In the genomic region with DNA sequence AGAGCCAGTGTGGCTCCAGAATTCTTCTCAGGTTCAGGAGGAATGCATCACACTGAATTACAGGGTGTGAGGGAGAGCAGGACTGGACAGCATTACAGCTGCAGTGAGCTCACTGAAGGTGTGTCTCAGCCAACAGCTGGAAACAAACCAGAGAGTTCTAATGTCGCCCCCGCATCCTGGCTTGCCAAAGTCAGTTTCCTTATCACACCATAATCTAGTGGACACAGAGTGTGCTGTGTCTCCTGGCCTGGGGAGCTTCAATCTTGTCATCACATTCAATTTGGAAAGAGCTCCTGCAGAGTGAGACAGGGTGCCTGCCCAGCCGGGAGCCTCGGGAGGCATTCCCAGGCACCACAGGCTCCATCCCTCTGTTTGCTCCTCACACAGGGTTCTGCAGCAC, we compare ENCODE assay signal across 11 mouse cellular contexts.
A peak's percentile ranks its signal among the peaks of the same experiment; 100 is the strongest.
DNase-seq lines count a peak whose midpoint lies in the region; ATAC-seq lines count a peak whose summit lies in the region.
"Had no signal": no experiment of that assay in that cellular context is flagged by ENCODE, and none has a peak within 500 bp of the region (broad histone marks: within the 10 kb centered on the region; RNA-seq: fewer than 3 reads in every experiment).

No protein-coding gene starts in this region.

- no peak overlapping the region for H3K4me3 ChIP-seq in kidney, embryonic 14.5 days (ENCODE audit: low read length)
- H3K4me3 ChIP-seq in kidney, embryonic 15.5 days (replicated peaks), result no peak overlapping the region
- no peak overlapping the region for H3K4me3 ChIP-seq in heart, embryonic 12.5 days
- H3K4me3 ChIP-seq in limb, embryonic 15.5 days, result no peak overlapping the region

- no peak overlapping the region for H3K27ac ChIP-seq in kidney, embryonic 14.5 days (ENCODE audit: low read depth, low read length)
- no peak overlapping the region for H3K27ac ChIP-seq in kidney, embryonic 15.5 days
- peak overlapping the region; percentile 20; the same call in 1 of the 2 replicates for H3K27ac ChIP-seq in heart, embryonic 12.5 days (ENCODE audit: poor library complexity, severe bottlenecking)
- H3K27ac ChIP-seq in limb, embryonic 15.5 days, result no peak overlapping the region
- H3K27ac ChIP-seq: hindbrain, postnatal 0 days had no signal

- no peak overlapping the region for H3K9ac ChIP-seq in kidney, embryonic 14.5 days (ENCODE audit: low read depth, low read length)
- H3K9ac ChIP-seq in kidney, embryonic 15.5 days, result no peak overlapping the region
- no peak overlapping the region for H3K9ac ChIP-seq in heart, embryonic 12.5 days
- H3K9ac ChIP-seq in limb, embryonic 15.5 days, result no peak overlapping the region

- ATAC-seq in kidney, embryonic 14.5 days (ENCODE audit: low FRiP score, low TSS enrichment), result peak; percentile 76; the same call in 1 of the 2 replicates
- ATAC-seq in kidney, embryonic 15.5 days (replicated peaks; ENCODE audit: low FRiP score), result no peak; the same call in 1 of the 2 replicates
- ATAC-seq in heart, embryonic 12.5 days (ENCODE audit: insufficient number of reproducible peaks, low FRiP score), result peak; percentile 84
- ATAC-seq in limb, embryonic 15.5 days (ENCODE audit: insufficient number of reproducible peaks, low FRiP score, low TSS enrichment, low read depth), result peak; percentile 61; the same call in 1 of the 2 replicates
- ATAC-seq: hindbrain, postnatal 0 days had no signal

- no peaks in the 10 kb centered on the region for H3K36me3 ChIP-seq in kidney, embryonic 14.5 days (ENCODE audit: control insufficient read depth, insufficient read depth, low read length)
- H3K36me3 ChIP-seq in kidney, embryonic 15.5 days, result no peaks in the 10 kb centered on the region
- no peaks in the 10 kb centered on the region for H3K36me3 ChIP-seq in heart, embryonic 12.5 days
- H3K36me3 ChIP-seq in limb, embryonic 15.5 days, result no peaks in the 10 kb centered on the region

- no peak overlapping the region for H3K4me2 ChIP-seq in kidney, embryonic 14.5 days (replicated peaks; ENCODE audit: low read depth, low read length)
- no peak overlapping the region for H3K4me2 ChIP-seq in kidney, embryonic 15.5 days
- 0 out of 2 replicates have a peak overlapping the region, but pooled peaks have one; percentile 12 for H3K4me2 ChIP-seq in heart, embryonic 12.5 days
- H3K4me2 ChIP-seq in limb, embryonic 15.5 days, result no peak overlapping the region
- H3K4me2 ChIP-seq: liver, embryonic 11.5 days had no signal

- H3K4me1 ChIP-seq in kidney, embryonic 14.5 days (ENCODE audit: control insufficient read depth, insufficient read depth, low read length), result no peaks in the 10 kb centered on the region
- no peaks in the 10 kb centered on the region for H3K4me1 ChIP-seq in kidney, embryonic 15.5 days
- peaks cover 23% of the 10 kb centered on the region for H3K4me1 ChIP-seq in heart, embryonic 12.5 days (replicated peaks)
- H3K4me1 ChIP-seq in limb, embryonic 15.5 days, result peaks cover 5% of the 10 kb centered on the region; the same call in 1 of the 2 replicates

- DNase-seq in embryo, embryonic 9.5 days (ENCODE audit: extremely low spot score), result peak; percentile 18
- no peak for DNase-seq in layer of hippocampus, postnatal 10 days (ENCODE audit: low spot score in 2 of 2)
- no peak for DNase-seq in layer of hippocampus, postnatal 36 days
- no peak for DNase-seq in kidney, adult 11 months
- DNase-seq: right cerebral cortex, postnatal 25 days had no signal

- H3K9me3 ChIP-seq in kidney, embryonic 14.5 days (ENCODE audit: control insufficient read depth, low read length), result no peaks in the 10 kb centered on the region
- no peaks in the 10 kb centered on the region for H3K9me3 ChIP-seq in kidney, embryonic 15.5 days (replicated peaks)
- no peaks in the 10 kb centered on the region for H3K9me3 ChIP-seq in heart, embryonic 12.5 days (replicated peaks)
- H3K9me3 ChIP-seq in limb, embryonic 15.5 days, result no peaks in the 10 kb centered on the region

- H3K27me3 ChIP-seq in kidney, embryonic 14.5 days (ENCODE audit: control insufficient read depth, insufficient read depth, low read length), result no peaks in the 10 kb centered on the region
- H3K27me3 ChIP-seq in kidney, embryonic 15.5 days, result no peaks in the 10 kb centered on the region
- H3K27me3 ChIP-seq in heart, embryonic 12.5 days (replicated peaks), result no peaks in the 10 kb centered on the region
- no peaks in the 10 kb centered on the region for H3K27me3 ChIP-seq in limb, embryonic 15.5 days

- 12% methylated on average over 4 of the region's 4 CpGs for WGBS in kidney, embryonic 14.5 days
- WGBS in kidney, embryonic 15.5 days, result 19% methylated on average over 4 of the region's 4 CpGs
- WGBS in heart, embryonic 12.5 days, result 5% methylated on average over 4 of the region's 4 CpGs
- WGBS in limb, embryonic 15.5 days, result 17% methylated on average over 4 of the region's 4 CpGs
